Mouse (Mus musculus) hindbrain, embryonic 12.5 days (tissue): ENCODE measurements around the gene Epb41. TPM values are rescaled to one million over a fixed set of nuclear protein-coding genes. Genes with fewer than 3 reads are reported as not detected.
A peak's percentile ranks its signal among the peaks of the same experiment; 100 is the strongest.

Source experiments
- ATAC-seq: fragments of 200-750 bp; cut with Nextera tagmentation; 2 replicates; pipeline ENCODE4 v1.8.0; 2017; ENCODE audit warnings: moderate TSS enrichment; ENCODE audit not compliant: low FRiP score
- H3K27ac ChIP-seq: fragments of 300-500 bp; sonication (generic); 2 replicates; pipeline ENCODE4 v1.5.1; 2016; ENCODE audit warnings: mild to moderate bottlenecking
- H3K27me3 ChIP-seq: fragments of 300-500 bp; sonication (generic); 2 replicates; pipeline ENCODE4 v1.6.1; 2016; ENCODE audit warnings: mild to moderate bottlenecking
- H3K36me3 ChIP-seq: fragments of 300-500 bp; sonication (generic); 2 replicates; pipeline ENCODE4 v1.6.1; 2016; ENCODE audit warnings: mild to moderate bottlenecking
- H3K4me1 ChIP-seq: fragments of 300-500 bp; sonication (generic); 2 replicates; pipeline ENCODE4 v1.6.1; 2016
- H3K4me2 ChIP-seq: fragments of 300-500 bp; sonication (generic); replicated peaks from 2 replicates; pipeline ENCODE4 v1.6.1; 2016; ENCODE audit warnings: mild to moderate bottlenecking
- H3K4me3 ChIP-seq: fragments of 300-500 bp; sonication (generic); 2 replicates; pipeline ENCODE4 v1.5.1; 2016; ENCODE audit warnings: mild to moderate bottlenecking
- H3K9ac ChIP-seq: fragments of 300-500 bp; sonication (generic); 2 replicates; pipeline ENCODE4 v1.6.1; 2016; ENCODE audit warnings: mild to moderate bottlenecking, moderate library complexity
- H3K9me3 ChIP-seq: fragments of 300-500 bp; sonication (generic); replicated peaks from 2 replicates; pipeline ENCODE4 v1.6.1; 2016; ENCODE audit warnings: mild to moderate bottlenecking
- WGBS: fragments of 180-500 bp; shearing (Covaris S2); methylation state at CpG from one replicate; pipeline ENCODE4 v1.1.7; 2016; 5-methylcytosine and 5-hydroxymethylcytosine counted together
- polyA plus RNA-seq: library from polyadenylated mRNA; unstranded; fragments of >200 nt; fragmentation: Nextera tagmentation; extraction: Ambion mirVana; gene quantifications from 2 replicates; pipeline ENCODE4 v1.2.1, GENCODE M21; 2016

Epb41 gene
- polyA plus RNA-seq, 1 experiment from 2014 or later = 198 TPM

- H3K4me3 ChIP-seq = no peak overlapping the region
- H3K9me3 ChIP-seq = no peaks in the 10 kb centered on the region
- no peak overlapping the region for H3K4me2 ChIP-seq
- H3K36me3 ChIP-seq = no peaks in the 10 kb centered on the region
- H3K9ac ChIP-seq = no peak overlapping the region
- no peak for ATAC-seq
- 23% methylated on average over 4 of the region's 4 CpGs for WGBS
- peak overlapping the region; percentile 45; the same call in 1 of the 2 replicates for H3K27ac ChIP-seq
- no peaks in the 10 kb centered on the region for H3K27me3 ChIP-seq
- peaks cover 15% of the 10 kb centered on the region for H3K4me1 ChIP-seq
Measured at GRCm38 (mm10) chr4:132018547-132018946, 56.6 kb downstream of the Epb41 start.

- H3K27ac ChIP-seq = no peak overlapping the region
- no peak for ATAC-seq
- no peak overlapping the region for H3K4me2 ChIP-seq
- 84% methylated on average over 3 of the region's 3 CpGs for WGBS
- peaks cover 32% of the 10 kb centered on the region for H3K4me1 ChIP-seq
- no peaks in the 10 kb centered on the region for H3K36me3 ChIP-seq
- H3K27me3 ChIP-seq = no peaks in the 10 kb centered on the region
- no peaks in the 10 kb centered on the region for H3K9me3 ChIP-seq
- H3K9ac ChIP-seq = no peak overlapping the region
- no peak overlapping the region for H3K4me3 ChIP-seq
Measured at GRCm38 (mm10) chr4:132015374-132015773, 59.7 kb downstream of the Epb41 start.

DNA sequence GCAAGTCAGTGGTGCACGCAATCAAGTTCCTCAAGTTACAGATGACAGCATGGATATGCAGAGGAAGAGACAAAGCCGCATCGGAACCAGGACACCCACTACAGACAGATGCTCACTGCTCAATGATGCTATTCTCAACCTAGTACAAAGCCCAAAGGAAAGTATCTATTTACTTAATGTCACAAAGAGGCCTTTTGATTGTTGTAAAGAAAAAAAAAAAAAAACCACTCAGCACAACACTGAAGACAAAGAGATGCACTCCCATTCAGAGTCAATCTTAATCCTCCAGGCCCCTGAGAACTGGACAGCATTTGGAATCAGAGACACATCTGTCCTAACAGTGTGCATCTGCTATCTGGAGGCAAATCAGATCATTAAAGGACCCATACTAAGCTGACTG lies 63.5 kb downstream of the Epb41 start:
- WGBS = 47% methylated on average over 3 of the region's 3 CpGs
- Histone ChIP-seq H3K36me3 (peaks cover 6% of the 10 kb centered on the region; the same call in 1 of the 2 replicates), H3K4me1 (peaks cover 20% of the 10 kb centered on the region), H3K27ac (peak overlapping the region; percentile 52; the same call in 1 of the 2 replicates), H3K9me3 (no peaks in the 10 kb centered on the region), H3K27me3 (no peaks in the 10 kb centered on the region), H3K4me3 (no peak overlapping the region), H3K9ac (no peak overlapping the region), H3K4me2 (no peak overlapping the region)
- ATAC-seq = no peak

- Histone ChIP-seq H3K4me1 (peaks cover 20% of the 10 kb centered on the region), H3K4me3 (no peak overlapping the region), H3K9ac (no peak overlapping the region), H3K9me3 (no peaks in the 10 kb centered on the region), H3K36me3 (peaks cover 14% of the 10 kb centered on the region), H3K27ac (no peak overlapping the region), H3K27me3 (no peaks in the 10 kb centered on the region), H3K4me2 (no peak overlapping the region)
- 82% methylated on average over 8 of the region's 8 CpGs for WGBS
- ATAC-seq = no peak
Measured at GRCm38 (mm10) chr4:132010416-132010815, 64.7 kb downstream of the Epb41 start.

DNA sequence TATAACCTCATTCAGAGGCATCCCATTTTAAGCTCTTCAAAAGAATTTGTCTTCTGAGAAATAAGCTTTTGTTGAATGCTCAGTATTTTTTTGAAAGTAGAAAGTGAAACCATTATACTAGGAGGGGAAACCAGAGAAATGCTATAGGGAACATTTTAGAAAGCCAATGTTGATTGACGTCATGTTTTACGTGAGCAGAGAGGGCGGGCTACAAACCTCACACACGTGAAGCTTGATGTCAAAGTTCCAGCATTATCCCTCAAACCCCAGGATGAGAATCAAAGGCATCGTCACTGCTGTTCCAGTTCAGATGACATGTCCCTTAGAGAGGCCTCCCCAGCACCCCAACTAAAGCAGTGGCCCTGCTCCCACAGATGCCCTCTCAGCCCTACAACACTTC lies 66.9 kb downstream of the Epb41 start:
- Histone ChIP-seq H3K9me3 (no peaks in the 10 kb centered on the region), H3K4me3 (no peak overlapping the region), H3K4me1 (peaks cover 19% of the 10 kb centered on the region), H3K27ac (no peak overlapping the region), H3K27me3 (no peaks in the 10 kb centered on the region), H3K4me2 (no peak overlapping the region), H3K9ac (no peak overlapping the region), H3K36me3 (peaks cover 32% of the 10 kb centered on the region)
- no peak for ATAC-seq
- whole genome bisulfite sequencing = 75% methylated on average over 5 of the region's 5 CpGs

GRCm38 (mm10) chr4:132007123-132007522 lies 68.0 kb downstream of the Epb41 start:
- H3K36me3 ChIP-seq = peaks cover 38% of the 10 kb centered on the region
- no peak for ATAC-seq
- H3K4me2 ChIP-seq = no peak overlapping the region
- no peak overlapping the region for H3K9ac ChIP-seq
- H3K4me1 ChIP-seq = peaks cover 12% of the 10 kb centered on the region
- no peak overlapping the region for H3K27ac ChIP-seq
- no peaks in the 10 kb centered on the region for H3K27me3 ChIP-seq
- WGBS = 92% methylated on average over 7 of the region's 7 CpGs
- no peaks in the 10 kb centered on the region for H3K9me3 ChIP-seq
- no peak overlapping the region for H3K4me3 ChIP-seq

DNA sequence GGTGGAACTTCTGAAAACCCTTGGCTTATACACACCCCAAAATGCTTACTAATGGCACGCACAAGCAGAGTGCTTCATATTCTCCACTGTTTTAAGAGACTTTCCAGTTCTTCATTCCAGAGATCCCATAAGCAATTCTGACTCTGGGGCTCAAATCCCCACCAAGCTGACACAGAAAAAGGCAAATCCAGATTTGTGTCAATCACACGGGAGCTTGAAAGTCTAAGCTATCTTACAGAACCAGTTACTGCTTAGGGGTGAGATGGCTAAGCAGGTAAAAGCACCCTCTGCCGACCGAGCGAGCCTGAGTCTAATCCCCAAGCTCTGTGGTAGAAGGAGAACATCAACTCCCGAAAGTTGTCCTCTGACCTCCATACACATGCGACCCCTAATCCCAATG lies 76.5 kb downstream of the Epb41 start:
- Histone ChIP-seq H3K9ac (no peak overlapping the region), H3K4me1 (no peaks in the 10 kb centered on the region), H3K4me2 (no peak overlapping the region), H3K27ac (no peak overlapping the region), H3K4me3 (no peak overlapping the region), H3K9me3 (no peaks in the 10 kb centered on the region), H3K27me3 (no peaks in the 10 kb centered on the region), H3K36me3 (peaks cover 39% of the 10 kb centered on the region)
- ATAC-seq = no peak
- WGBS = 91% methylated on average over 7 of the region's 7 CpGs

GRCm38 (mm10) chr4:131997476-131997875 lies 77.6 kb downstream of the Epb41 start:
- Histone ChIP-seq H3K4me1 (no peaks in the 10 kb centered on the region), H3K9me3 (no peaks in the 10 kb centered on the region), H3K36me3 (peaks cover 32% of the 10 kb centered on the region), H3K4me3 (no peak overlapping the region), H3K9ac (no peak overlapping the region), H3K27ac (no peak overlapping the region), H3K4me2 (no peak overlapping the region), H3K27me3 (no peaks in the 10 kb centered on the region)
- no peak for ATAC-seq
- WGBS = 79% methylated on average over 5 of the region's 5 CpGs

DNA sequence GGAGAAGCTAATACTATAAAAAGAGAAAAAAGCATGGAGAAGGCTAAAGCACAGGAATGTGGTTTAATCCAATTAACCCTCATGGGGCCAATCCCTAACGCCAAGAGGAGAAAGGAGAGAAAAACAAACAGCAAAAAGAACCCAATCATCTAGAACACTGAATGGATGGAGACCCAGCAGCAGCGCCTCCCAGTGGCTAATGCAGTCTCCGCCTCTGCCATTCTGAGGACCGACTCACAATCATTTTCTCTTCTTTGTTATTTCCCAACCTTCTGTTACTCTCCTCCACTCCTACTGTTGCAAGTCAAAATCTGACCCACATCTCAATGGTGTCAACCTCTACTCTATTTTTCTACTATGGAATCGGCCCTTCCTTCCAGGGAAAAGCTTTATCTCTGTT lies 78.1 kb downstream of the Epb41 start:
- H3K9me3 ChIP-seq = no peaks in the 10 kb centered on the region
- H3K4me2 ChIP-seq = no peak overlapping the region
- H3K4me1 ChIP-seq = no peaks in the 10 kb centered on the region
- H3K4me3 ChIP-seq = no peak overlapping the region
- H3K27me3 ChIP-seq = no peaks in the 10 kb centered on the region
- peaks cover 35% of the 10 kb centered on the region for H3K36me3 ChIP-seq
- no peak for ATAC-seq
- no peak overlapping the region for H3K27ac ChIP-seq
- no peak overlapping the region for H3K9ac ChIP-seq
- 51% methylated on average over 5 of the region's 5 CpGs for WGBS

- Histone ChIP-seq H3K27ac (no peak overlapping the region), H3K4me1 (no peaks in the 10 kb centered on the region), H3K9ac (no peak overlapping the region), H3K4me2 (no peak overlapping the region), H3K4me3 (no peak overlapping the region), H3K36me3 (peaks cover 29% of the 10 kb centered on the region), H3K9me3 (no peaks in the 10 kb centered on the region), H3K27me3 (no peaks in the 10 kb centered on the region)
- 67% methylated on average over 3 of the region's 3 CpGs for WGBS
- ATAC-seq = no peak
Measured at GRCm38 (mm10) chr4:131993792-131994191, 81.3 kb downstream of the Epb41 start.

- WGBS = 15% methylated on average over 4 of the region's 4 CpGs
- Histone ChIP-seq H3K4me2 (no peak overlapping the region), H3K27ac (peak overlapping the region; percentile 64)
Measured at GRCm38 (mm10) chr4:131982881-131983538, 92.1 kb downstream of the Epb41 start.

GRCm38 (mm10) chr4:131981755-131982154 lies 93.4 kb downstream of the Epb41 start:
- Histone ChIP-seq H3K27ac (no peak overlapping the region; the same call in 1 of the 2 replicates), H3K9ac (no peak overlapping the region), H3K4me1 (peaks cover 13% of the 10 kb centered on the region), H3K36me3 (peaks cover 39% of the 10 kb centered on the region), H3K4me3 (no peak overlapping the region), H3K4me2 (no peak overlapping the region), H3K9me3 (no peaks in the 10 kb centered on the region), H3K27me3 (no peaks in the 10 kb centered on the region)
- no peak for ATAC-seq

More at GRCm38 (mm10) chr4:131982881-131983538, 92.1 kb downstream of the Epb41 start:
- peak; percentile 76 for ATAC-seq
- H3K36me3 ChIP-seq = peaks cover 45% of the 10 kb centered on the region
- peaks cover 13% of the 10 kb centered on the region for H3K4me1 ChIP-seq
- H3K9ac ChIP-seq = no peak overlapping the region
- H3K4me3 ChIP-seq = no peak overlapping the region
- H3K9me3 ChIP-seq = no peaks in the 10 kb centered on the region
- no peaks in the 10 kb centered on the region for H3K27me3 ChIP-seq

DNA sequence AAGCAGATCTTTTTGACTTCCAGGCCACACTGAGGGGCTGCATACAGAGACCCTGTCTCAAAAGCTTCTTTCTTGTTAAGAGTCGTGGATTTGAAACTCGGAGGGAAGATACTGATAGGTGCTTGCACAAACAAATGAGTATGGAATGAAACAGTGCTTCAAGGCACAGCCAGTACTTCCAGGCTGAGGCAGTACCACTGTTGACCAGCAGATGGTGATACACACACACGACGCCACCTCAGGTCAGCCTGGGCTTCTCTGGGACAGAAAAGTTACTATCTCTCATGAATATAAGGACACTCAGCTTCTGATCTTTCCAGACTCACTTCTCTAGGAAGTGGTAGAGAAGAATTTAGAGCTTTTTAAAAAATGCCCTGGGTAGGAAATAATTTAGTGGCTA lies 97.9 kb downstream of the Epb41 start:
- Histone ChIP-seq H3K27ac (no peak overlapping the region), H3K36me3 (peaks cover 66% of the 10 kb centered on the region), H3K9ac (no peak overlapping the region), H3K4me2 (no peak overlapping the region), H3K27me3 (no peaks in the 10 kb centered on the region), H3K9me3 (no peaks in the 10 kb centered on the region), H3K4me1 (peaks cover 3% of the 10 kb centered on the region), H3K4me3 (no peak overlapping the region)
- no peak for ATAC-seq
- 32% methylated on average over 4 of the region's 4 CpGs for WGBS
